Mouse (Mus musculus): ENCODE data around the gene Inpp5f.
"Not testable (repeated sequence)": the region's sequence is repeated elsewhere in the genome, so short reads cannot be mapped to it uniquely, and the experiment has no call there.

Inpp5f gene

DNA sequence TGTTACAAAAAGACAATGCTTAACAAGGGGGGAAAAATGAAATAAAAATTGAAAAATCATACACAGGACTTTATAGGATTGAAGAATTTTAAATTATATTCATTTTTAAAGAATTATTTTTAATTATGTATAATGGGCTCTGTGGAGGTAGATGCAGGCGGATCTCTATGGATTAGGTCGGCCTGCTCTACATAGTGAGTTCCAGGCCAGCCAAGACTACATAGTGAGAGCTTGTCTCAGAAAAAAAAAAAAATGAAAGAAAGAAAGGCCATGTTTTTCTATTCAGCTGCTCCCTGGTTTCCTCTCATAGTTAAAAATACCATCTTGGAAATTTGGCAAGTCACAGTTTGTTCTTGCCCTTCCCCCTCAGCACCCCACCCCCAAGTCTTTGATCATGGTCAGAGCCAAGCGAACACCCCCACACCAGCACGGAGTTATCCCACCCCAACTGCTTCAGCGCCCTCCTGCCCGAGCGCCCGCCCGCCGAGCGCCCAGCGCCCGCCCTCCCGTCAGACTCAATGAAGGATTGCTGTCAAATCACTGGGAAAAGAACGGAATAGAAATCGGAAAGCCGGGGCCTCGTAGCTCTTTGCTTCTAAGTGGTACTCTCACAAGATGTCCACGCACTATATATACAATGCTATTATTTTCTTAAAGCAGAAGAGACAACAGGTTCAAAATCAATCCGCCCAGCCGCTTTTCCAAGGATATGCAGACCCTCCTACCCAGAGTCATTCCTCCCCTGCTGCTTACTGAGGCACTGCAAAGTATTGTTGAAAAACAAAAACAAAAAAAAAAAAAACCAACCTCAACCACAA is 18.8 kb upstream of the Inpp5f start:
- peak; percentile 63 to 65 for DNase-seq (ENCODE audit: low spot score in 2 of 2)

DNA sequence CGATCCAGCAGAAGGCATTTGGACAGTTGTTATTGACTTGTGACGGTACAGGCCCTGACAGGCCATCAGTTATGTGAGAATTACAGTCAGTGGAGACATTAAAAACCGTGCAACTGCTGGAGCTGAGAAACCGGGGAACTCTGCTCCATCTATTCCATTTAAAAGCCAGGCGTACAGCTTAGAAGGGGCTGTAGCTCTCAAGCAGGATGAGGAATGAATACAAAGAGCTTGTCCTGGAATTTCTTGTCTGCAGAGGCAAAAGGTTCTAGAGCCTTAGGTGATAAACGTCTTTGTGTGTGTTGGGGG is 18.2 kb upstream of the Inpp5f start:
- DNase-seq (ENCODE audit: low spot score in 2 of 2), result no peak

DNA sequence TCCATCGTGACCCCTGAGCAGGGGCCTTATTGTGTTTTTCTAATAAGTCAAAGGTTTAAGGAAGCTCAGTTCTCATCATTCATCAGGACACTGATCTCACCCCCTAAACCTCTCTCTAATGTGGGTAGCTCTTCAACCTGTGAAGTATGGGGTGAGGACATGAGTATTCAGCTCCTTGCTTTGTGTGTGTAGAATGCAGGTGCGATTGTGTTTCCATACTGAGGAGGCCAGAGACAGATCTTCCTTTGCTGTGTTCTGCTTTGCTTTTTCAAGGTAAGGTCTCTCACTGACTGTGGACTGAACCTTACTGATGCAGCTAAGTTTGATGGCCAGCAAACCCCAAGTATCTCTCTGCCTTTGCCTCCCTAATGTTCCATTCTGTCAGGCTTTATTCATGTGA is 14.9 kb upstream of the Inpp5f start:
- DNase-seq (ENCODE audit: low spot score in 2 of 2), result no peak

DNA sequence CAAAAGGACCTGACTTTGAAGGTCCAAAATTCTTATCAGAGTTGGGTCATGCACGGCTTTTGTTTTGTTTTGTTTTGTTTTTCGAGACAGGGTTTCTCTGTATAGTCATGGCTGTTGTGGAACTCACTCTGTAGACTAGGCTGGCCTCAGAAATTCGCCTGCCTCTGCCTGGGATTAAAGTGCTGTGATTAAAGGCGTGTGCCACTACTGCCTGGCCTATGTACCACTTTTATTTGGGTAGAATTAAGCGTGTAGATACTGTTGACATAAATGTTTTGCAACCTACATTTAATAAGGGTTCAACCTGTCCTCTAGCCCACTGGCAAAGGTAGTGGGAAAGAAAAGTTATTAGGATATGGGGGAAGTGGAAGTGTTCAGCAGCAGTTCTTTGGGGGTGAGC is 12.1 kb upstream of the Inpp5f start:
- DNase-seq (ENCODE audit: low spot score in 2 of 2), result no peak

DNA sequence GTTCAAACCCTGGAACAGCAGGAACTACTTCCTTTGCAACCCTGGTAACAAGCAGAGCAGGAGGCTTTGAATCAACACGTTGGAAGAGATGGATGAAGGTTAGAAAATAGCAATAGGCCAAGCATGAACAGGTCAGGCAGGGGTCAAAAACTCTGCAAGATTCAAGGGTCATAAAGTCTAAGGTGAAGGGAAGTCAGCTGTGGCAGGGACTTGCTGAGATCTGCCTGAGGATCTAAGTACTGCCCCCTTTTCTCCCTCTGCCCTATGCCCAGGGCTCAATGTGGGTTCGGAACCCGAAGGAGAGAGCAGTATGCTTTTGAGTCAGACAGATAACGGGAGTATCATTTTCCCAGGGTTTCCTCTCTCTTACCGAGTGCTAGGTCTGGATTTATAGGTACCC is 9.3 kb upstream of the Inpp5f start:
- DNase-seq (ENCODE audit: low spot score in 2 of 2), result no peak

DNA sequence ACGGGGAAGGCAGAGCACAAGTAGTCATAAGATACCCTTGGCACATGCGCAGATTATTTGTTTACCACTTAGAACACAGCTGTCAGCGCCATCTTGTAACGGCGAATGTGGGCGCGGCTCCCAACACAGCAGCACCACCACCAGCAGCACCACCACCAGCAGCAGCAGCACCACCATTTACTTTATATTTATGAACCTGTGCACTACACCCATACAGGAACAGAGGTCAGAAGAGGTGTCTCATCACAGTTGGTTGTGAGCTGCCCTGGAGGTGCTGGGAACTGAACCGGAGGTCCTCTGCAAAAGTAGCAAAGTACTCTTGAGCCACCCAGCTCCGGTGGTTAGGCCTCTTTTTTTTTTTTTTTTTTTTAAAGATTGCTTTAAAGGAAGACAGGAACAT is 1.2 kb upstream of the Inpp5f start:
- DNase-seq (ENCODE audit: low spot score in 2 of 2), result not testable (repeated sequence)

DNA sequence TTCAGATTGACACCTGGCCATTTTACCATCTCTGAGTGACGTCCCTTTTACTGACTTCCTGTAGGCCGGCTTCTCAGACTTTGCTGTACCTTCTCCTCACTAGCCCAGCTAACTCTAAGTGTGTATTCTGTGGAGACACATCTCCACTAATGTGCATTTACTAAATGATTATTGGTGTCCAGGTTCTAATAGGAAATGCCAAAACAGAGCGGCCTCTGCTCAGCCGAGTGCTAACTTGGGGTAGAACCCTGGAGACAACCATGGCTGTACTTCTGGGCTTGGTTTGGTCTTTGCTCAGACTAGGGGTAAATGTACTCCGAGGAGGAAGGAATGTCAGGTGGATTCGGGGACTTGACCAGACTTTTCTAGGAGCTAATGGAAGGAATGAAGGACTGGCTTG is 638 bp upstream of the Inpp5f start:
- DNase-seq (ENCODE audit: low spot score in 2 of 2), result no peak

DNA sequence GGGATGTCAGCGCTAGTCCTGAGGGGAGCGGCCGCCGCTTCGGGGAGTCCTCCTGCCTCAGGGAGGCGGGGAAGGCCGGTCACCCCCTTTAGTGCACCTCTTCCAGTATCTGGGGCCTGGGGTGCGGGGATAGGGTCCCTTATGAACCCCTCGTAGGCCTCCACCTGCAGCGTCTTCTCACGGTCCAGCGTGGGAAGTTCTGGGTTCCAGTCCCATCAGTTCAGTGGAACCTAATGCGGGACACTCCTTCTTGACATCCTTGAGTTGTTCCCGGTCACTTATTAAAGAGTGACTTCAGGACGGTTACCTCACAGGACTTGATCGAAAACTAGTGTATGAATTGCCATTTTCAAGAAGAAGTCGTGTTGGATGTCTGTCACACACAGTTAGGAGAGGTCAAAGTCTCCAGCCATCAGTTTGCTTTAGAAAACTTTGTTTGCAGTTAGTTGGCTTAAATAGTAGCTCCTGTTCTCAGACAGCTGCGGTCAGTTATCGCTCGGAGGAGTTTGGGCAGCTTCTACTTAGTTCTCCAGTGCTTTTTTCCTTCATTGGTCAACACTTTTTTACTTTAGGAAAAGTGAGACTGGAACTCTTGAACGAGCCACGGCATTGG is 777 bp downstream of the Inpp5f start:
- DNase-seq (ENCODE audit: low spot score in 2 of 2), result no peak

DNA sequence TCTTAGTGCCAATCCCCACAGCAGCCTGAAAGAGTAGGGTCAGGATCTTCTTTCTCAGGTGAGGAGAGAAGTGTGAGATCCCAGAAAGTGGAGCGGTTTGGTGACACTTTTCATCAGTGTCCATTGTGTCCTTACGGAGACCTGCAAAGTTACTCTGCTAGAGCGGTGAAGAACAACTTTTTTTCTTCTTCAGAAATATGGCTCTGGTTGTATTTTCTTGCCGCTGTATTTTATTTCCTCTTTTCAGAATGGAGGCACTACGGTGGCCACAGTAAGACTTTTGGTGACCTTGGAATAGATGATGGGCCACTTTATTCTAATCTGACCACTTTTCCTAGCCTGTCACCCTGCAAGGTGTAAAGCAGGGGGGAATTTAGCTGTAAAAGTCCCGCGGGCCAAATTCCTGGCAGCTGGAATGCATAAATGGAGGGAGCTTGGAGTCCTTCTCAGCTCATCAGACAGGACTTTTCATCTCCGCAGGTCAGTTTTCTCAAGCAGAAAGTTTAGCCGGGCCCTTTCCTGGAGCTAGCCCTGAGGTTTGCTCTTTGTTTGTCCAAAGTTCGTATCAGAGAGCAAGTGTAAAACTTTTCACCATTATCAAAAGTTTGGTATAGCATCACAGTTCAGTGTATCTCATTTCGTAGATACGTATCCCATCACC is 1.5 kb downstream of the Inpp5f start:
- no peak for DNase-seq (ENCODE audit: low spot score in 2 of 2)

DNA sequence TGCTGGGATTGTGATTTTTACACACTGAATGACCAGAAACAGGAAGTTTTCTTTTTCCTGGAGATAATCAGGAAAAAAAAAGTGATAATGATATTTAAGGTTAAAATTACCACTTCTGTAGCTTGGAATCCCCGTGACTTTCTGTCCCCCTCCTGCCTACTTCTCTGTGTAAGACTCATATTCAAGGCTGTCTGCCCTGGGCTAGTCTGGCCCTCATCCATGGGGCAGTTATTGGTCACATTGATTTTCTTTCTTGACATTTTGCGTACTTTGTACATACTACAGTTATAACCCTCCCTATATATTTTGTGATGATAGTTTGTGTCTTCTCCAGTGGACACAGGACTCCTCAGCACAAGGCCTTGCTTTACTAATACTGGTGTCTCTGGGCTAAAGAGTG is 2.5 kb downstream of the Inpp5f start:
- no peak for DNase-seq (ENCODE audit: low spot score in 2 of 2)

DNA sequence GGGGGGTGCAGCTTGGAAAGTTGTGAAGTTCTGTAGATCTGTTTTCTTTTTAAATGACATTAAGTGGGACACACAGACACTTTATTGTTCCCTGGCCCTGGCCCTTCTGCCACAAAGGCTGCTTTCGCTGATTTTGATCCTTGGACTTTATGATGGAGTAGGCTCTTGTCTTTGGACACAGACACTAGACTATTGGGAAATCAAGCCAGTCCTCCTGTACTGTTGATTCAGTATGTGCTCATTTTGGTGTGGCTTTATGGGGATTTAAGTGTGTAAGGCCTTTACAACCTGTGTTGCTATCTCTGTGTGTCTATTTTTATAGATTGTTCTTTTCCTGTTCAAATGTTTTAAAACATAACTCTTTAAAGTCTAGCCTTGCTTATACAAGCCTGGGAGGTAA is 6.5 kb downstream of the Inpp5f start:
- no peak for DNase-seq (ENCODE audit: low spot score in 2 of 2)

DNA sequence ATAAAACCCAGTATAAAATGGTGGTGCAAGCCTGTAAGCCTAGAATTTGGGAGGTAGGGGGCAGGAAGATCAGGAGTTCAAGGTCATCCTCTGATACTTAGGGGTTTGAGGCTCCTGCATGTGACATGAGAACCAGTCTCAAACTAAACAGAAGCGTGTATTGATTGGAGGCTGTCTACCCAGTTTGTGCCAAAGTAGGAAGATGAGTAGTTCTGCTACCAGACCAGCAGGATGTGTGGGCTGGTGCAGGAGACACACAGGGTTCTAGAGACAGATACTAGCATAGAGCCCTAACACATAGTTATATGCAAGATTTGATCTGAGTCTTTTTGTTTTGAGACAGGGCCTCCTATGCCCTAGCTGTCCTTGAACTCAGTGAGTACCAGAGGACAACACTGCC is 9.1 kb downstream of the Inpp5f start:
- no peak for DNase-seq (ENCODE audit: low spot score in 2 of 2)

DNA sequence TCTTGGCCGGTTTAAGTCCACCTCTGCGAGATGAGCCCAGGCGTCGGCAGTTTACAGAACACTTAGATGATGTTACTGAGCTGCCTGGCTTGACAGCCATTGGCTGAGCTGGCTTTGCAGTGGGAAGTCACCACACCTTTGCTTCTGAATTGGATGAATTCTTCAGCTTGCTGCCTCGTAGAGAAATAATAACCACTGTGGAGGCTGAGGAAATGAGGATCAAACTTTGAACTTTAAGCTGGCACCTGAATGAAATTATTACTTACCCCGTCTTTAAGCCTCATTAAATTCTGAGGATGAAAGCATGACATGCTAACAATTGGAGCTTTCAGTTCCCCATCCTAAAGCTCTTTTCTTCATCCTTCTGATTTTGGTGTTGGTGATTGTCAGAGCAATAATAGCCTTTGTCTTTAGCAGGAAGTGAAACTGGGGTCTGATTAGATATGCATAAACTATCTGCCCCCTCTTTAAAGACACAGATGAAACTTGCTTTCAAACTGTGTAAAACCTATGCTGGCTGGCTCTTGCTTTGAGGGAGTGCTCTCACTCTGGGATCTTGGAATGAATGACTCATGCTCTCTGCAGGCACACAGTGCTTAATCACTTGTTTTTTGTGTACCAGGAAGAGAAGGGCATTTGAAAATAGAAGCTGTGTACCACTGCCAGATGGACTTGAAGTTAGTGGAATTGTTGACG is 11.3 kb downstream of the Inpp5f start:
- DNase-seq (ENCODE audit: low spot score in 2 of 2), result no peak

DNA sequence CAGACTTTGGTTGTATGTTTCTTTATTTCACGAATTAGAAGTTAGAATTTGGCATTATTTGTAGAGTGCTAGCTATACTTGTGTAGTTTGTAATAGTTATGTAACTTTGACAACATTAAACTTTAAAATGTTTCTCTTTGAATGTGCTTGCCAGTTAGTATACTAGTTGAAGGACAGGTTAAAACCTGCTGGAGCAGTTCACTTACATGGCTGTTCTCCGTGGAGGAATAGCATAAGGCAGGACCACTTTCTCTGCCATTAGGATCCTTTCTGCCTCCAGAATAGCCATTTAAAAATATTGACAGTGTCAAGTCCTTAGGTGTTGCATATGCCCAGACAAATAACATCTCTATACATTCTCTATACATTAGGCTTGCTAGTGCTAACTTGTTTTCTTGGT is 11.9 kb downstream of the Inpp5f start:
- no peak for DNase-seq (ENCODE audit: low spot score in 2 of 2)

DNA sequence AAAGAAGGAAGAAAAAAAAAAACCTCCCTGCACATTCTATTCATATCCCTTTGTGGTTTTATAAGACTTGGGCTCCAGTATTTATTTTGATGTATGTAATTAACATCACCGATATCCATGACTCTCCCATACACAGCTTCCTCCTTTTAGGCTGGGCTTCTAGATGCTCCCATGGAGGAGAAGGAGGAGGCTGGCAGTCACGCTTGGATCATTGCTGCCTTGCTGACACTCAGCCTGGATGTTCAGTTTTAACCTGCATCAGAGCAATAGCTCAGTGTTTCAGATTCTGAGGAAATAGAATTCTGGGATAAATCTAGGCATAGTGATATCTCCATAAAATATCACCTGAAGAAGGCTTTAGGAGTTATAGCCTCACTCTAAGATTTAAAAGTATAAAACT is 14.3 kb downstream of the Inpp5f start:
- DNase-seq (ENCODE audit: low spot score in 2 of 2), result no peak

DNA sequence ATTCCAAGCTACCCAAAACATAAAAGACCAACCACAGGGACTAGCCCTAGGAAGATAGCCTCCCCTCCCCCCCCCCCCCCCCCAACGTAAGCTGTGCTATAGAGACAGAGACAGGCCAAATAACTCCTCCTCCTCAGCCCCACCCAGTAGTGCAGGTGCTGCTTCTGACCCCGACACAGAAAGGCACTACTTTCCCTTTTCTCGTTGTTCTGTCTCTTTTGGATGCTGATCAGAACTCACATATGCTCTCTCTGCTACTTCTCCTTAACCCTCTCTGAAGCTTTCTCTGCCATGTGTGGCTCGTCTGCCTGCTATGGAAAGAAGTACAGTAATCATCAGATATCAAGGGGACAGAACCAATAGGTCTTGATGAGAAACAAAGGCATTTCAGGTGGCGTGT is 15.5 kb downstream of the Inpp5f start:
- DNase-seq (ENCODE audit: low spot score in 2 of 2), result no peak

DNA sequence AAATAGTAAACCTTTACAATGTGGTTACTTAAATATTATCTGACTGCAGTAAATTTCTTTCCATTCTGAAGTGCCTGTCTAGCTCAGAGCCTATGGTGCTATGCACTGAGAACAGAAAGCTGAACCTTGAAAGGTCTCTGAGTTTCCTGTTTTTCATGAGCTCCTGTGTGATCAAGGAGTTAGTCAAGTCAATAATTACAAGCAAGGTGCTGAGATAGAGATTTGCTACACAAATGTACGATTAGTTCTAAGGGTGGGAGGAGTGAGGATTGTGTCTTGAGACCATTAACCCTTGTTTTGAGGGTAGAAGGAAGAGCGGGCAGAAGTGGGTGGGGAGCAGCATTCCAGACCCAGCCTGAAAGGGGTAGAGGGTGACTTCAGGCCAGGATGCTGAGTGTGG is 16.1 kb downstream of the Inpp5f start:
- no peak for DNase-seq (ENCODE audit: low spot score in 2 of 2)

DNA sequence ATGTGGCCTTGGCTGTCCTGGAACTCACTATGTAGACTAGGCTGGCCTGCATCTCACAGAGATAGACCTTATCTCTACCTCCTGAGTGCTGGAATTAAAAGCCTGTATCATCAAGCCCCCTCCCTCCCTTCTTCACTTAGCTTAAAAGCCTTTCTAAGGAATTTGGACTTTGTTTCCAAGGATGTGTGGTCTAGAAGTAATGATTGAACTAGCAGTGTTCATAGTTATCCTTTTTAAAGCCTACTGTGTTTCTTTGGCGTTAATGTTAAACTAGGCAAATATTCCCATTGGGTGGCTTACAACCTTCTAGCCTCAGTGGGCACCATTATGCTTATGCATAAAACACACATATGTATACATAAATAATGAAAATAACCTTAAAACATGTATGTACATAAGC is 16.6 kb downstream of the Inpp5f start:
- DNase-seq (ENCODE audit: low spot score in 2 of 2), result no peak

DNA sequence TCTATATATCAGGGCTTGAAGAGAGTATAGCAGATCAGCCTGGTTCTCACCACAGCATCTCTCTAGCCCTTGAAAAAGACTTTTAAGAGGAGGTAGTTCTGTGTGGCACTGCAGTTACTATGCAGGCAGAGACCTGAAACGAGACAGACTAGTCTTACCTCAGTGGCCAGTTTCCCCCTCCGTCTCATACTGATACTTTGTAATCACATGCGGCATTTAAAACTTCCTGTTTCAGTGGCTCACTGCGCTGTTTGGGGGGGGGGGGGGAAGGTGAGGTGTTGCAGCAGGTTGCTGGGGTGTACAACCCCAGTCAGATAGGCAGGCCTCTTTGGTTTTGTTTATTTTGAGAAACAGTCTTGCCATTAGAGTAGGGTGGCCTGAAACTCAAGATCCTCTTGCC is 22.0 kb downstream of the Inpp5f start:
- DNase-seq (ENCODE audit: low spot score in 2 of 2), result no peak

DNA sequence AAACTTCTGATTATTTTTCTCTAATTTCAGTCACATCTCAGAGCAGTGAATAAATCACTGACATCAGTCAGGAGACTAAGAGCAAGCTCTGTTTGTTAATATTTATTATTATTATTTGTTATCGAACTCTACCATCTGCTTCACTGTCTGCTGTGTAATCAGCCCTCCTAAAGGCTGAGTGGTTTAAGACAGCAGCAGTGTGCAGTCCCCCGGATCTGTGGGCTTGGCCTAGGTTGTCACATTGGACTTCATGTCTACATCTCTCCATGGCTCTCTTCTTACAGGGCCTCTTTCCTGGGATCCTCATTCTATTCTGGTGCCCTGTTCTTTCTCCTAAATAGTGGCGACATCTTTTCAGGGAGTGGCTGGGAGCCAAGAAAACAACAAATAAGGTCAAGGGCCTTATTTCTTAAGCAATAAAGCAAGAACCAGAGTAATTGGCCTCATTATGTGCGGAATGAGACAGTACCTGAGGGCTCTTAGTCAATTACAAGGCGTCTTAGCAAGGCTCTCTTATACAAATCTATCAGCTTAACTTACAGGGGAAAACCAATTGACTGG is 28.9 kb downstream of the Inpp5f start:
- DNase-seq (ENCODE audit: low spot score in 2 of 2), result no peak

DNA sequence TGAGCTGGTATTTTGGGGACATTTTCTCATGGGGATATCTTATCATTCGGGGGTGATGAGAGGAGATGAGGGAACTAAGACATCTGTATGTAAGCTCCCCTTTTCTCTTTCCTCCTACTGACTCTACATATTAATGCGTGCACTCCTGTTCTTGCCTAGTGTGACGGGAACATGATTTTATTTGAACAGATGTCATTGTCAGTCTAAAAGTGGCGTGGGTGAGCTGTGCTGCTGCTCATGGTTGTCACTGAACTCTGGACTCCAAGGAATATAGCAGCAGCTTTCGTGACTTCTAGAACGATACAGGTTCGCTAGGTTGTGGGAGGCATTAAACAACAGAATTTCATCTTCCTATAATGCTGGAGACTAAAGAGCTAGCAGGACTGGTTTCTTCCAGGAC is 30.4 kb downstream of the Inpp5f start:
- DNase-seq (ENCODE audit: low spot score in 2 of 2), result no peak

DNA sequence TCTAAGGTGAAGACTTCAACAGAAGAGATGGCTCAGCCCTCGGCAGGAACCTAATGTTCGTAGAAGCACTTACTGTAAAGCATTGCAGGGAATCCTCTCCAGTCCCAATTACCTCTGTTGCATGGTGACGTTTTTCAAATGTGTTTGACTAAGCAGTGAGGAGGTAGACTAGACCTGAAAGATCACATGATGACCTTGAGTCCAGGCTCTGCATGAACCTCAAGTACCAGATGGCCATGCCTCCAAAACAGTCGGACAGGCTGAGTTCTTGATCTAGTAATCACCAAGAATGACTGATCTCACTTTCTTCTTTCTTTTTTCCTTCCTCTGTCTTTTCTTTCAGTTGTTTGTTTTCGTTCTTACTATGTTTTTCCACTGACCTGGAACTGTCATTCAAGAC is 31.3 kb downstream of the Inpp5f start:
- no peak for DNase-seq (ENCODE audit: low spot score in 2 of 2)

DNA sequence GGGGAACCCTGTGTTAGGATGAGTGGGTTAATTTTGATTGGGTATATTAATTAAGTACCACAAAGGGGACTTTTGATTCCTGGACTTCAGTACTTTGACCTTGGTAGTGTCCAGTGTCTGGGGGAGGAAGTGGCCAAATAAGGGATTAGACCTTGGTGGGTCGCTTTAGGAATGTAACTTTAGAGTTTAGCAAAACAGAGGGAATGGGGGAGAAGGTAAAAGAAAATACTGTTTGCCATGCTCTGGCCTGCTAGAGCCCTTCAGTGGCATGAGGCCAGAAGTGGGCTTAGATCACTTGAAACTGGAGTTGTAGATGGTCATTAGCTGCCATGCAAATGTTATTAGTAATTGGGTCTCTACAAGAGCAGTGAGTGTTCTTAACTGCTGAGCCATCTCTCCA is 45.8 kb downstream of the Inpp5f start:
- no peak for DNase-seq (ENCODE audit: low spot score in 2 of 2)

All from right cerebral cortex, postnatal 10 days (tissue).